Mouse (Mus musculus) kidney, embryonic 16.5 days (tissue): Measurements from ENCODE around the gene Gm20696. TPM values are rescaled to one million over a fixed set of nuclear protein-coding genes. Genes with fewer than 3 reads are reported as not detected.

Source experiments
- ATAC-seq: fragments of 200-750 bp; cut with Nextera tagmentation; 2 replicates; pipeline ENCODE4 v1.8.0; 2017; ENCODE audit warnings: moderate TSS enrichment; ENCODE audit not compliant: low FRiP score, low TSS enrichment
- H3K27ac ChIP-seq: fragments of 300-500 bp; sonication (generic); 2 replicates; pipeline ENCODE4 v1.5.1; 2014; ENCODE audit warnings: low read length
- H3K27me3 ChIP-seq: fragments of 300-500 bp; sonication (generic); 2 replicates; pipeline ENCODE4 v1.6.1; 2014; ENCODE audit warnings: low read length, control low read depth, mixed read lengths; ENCODE audit not compliant: insufficient read depth
- H3K36me3 ChIP-seq: fragments of 300-500 bp; sonication (generic); 2 replicates; pipeline ENCODE4 v1.6.1; 2014; ENCODE audit warnings: low read length, control low read depth, mixed read lengths; ENCODE audit not compliant: insufficient read depth
- H3K4me1 ChIP-seq: fragments of 300-500 bp; sonication (generic); 2 replicates; pipeline ENCODE4 v1.6.1; 2014; ENCODE audit warnings: low read length, control low read depth, mixed read lengths; ENCODE audit not compliant: insufficient read depth
- H3K4me2 ChIP-seq: fragments of 300-500 bp; sonication (generic); replicated peaks from 2 replicates; pipeline ENCODE4 v1.6.1; 2014; ENCODE audit warnings: low read depth, low read length
- H3K4me3 ChIP-seq: fragments of 300-500 bp; sonication (generic); 2 replicates; pipeline ENCODE4 v1.5.1; 2014; ENCODE audit warnings: mild to moderate bottlenecking, low read length
- H3K9ac ChIP-seq: fragments of 300-500 bp; sonication (generic); replicated peaks from 2 replicates; pipeline ENCODE4 v1.6.1; 2014; ENCODE audit warnings: low read length
- H3K9me3 ChIP-seq: fragments of 300-500 bp; sonication (generic); 2 replicates; pipeline ENCODE4 v1.6.1; 2016; ENCODE audit warnings: low read length, control low read depth
- WGBS: fragments of 180-500 bp; shearing (Covaris S2); extraction: QIAGEN DNeasy Blood & Tissue Kit; methylation state at CpG from one replicate; pipeline ENCODE4 v1.1.7; 2014; 5-methylcytosine and 5-hydroxymethylcytosine counted together
- polyA plus RNA-seq: library from polyadenylated mRNA; unstranded; fragments of >200 nt; fragmentation: Nextera tagmentation; extraction: Ambion mirVana; gene quantifications from 2 replicates; pipeline ENCODE4 v1.2.1, GENCODE M21; 2015

The Gm20696 gene
- polyA plus RNA-seq, 1 experiment from 2014 or later = 1.7 TPM

GRCm38 (mm10) chr6:99652341-99652740, 14.3 kb downstream of the Gm20696 start:
- Histone ChIP-seq H3K27ac (no peak overlapping the region), H3K9ac (no peak overlapping the region), H3K4me2 (no peak overlapping the region), H3K4me1 (no peaks in the 10 kb centered on the region), H3K36me3 (no peaks in the 10 kb centered on the region), H3K4me3 (no peak overlapping the region), H3K27me3 (no peaks in the 10 kb centered on the region), H3K9me3 (no peaks in the 10 kb centered on the region)
- ATAC-seq = no peak
- WGBS = 76% methylated on average over 2 of the region's 2 CpGs

- H3K4me2 ChIP-seq = no peak overlapping the region
- H3K9ac ChIP-seq = no peak overlapping the region
- 0 out of 2 replicates have a peak, but pooled peaks cover 5% of the 10 kb centered on the region for H3K36me3 ChIP-seq
- ATAC-seq = no peak
- H3K9me3 ChIP-seq = peaks cover 5% of the 10 kb centered on the region; the same call in 1 of the 2 replicates
- no peak overlapping the region for H3K27ac ChIP-seq
- H3K4me3 ChIP-seq = no peak overlapping the region
- H3K4me1 ChIP-seq = peaks cover 15% of the 10 kb centered on the region
- H3K27me3 ChIP-seq = no peaks in the 10 kb centered on the region
- 60% methylated on average over 2 of the region's 2 CpGs for WGBS
Measured at GRCm38 (mm10) chr6:99649307-99649706, 17.3 kb downstream of the Gm20696 start.

- Histone ChIP-seq H3K4me3 (no peak overlapping the region), H3K9ac (no peak overlapping the region), H3K36me3 (0 out of 2 replicates have a peak, but pooled peaks cover 5% of the 10 kb centered on the region), H3K27me3 (no peaks in the 10 kb centered on the region), H3K27ac (no peak overlapping the region), H3K9me3 (peaks cover 5% of the 10 kb centered on the region; the same call in 1 of the 2 replicates), H3K4me2 (0 out of 2 replicates have a peak overlapping the region, but pooled peaks have one; percentile 6), H3K4me1 (peaks cover 23% of the 10 kb centered on the region)
- ATAC-seq = peak; percentile 55; the same call in 1 of the 2 replicates
- WGBS = 44% methylated on average over 10 of the region's 10 CpGs
Measured at GRCm38 (mm10) chr6:99646344-99646743, 20.3 kb downstream of the Gm20696 start.

- Histone ChIP-seq H3K4me2 (no peak overlapping the region), H3K9ac (no peak overlapping the region), H3K27ac (peak overlapping the region; percentile 51; the same call in 1 of the 2 replicates), H3K4me1 (peaks cover 23% of the 10 kb centered on the region), H3K27me3 (no peaks in the 10 kb centered on the region), H3K4me3 (no peak overlapping the region), H3K9me3 (peaks cover 5% of the 10 kb centered on the region; the same call in 1 of the 2 replicates), H3K36me3 (0 out of 2 replicates have a peak, but pooled peaks cover 5% of the 10 kb centered on the region)
- 79% methylated on average over 5 of the region's 5 CpGs for WGBS
- no peak for ATAC-seq
Measured at GRCm38 (mm10) chr6:99644876-99645275, 21.7 kb downstream of the Gm20696 start.

GRCm38 (mm10) chr6:99644386-99644785, 22.2 kb downstream of the Gm20696 start:
- H3K9me3 ChIP-seq = peaks cover 5% of the 10 kb centered on the region; the same call in 1 of the 2 replicates
- 79% methylated on average over 5 of the region's 5 CpGs for WGBS
- H3K4me3 ChIP-seq = no peak overlapping the region
- H3K27me3 ChIP-seq = no peaks in the 10 kb centered on the region
- peak overlapping the region; percentile 51 for H3K27ac ChIP-seq
- H3K4me1 ChIP-seq = peaks cover 23% of the 10 kb centered on the region
- H3K9ac ChIP-seq = no peak overlapping the region
- ATAC-seq = no peak
- 0 out of 2 replicates have a peak, but pooled peaks cover 5% of the 10 kb centered on the region for H3K36me3 ChIP-seq
- no peak overlapping the region for H3K4me2 ChIP-seq

GRCm38 (mm10) chr6:99643439-99644199, 23.0 kb downstream of the Gm20696 start:
- H3K9ac ChIP-seq = no peak overlapping the region
- no peak overlapping the region for H3K4me2 ChIP-seq
- peak; percentile 65; the same call in 1 of the 2 replicates for ATAC-seq
- 0 out of 2 replicates have a peak, but pooled peaks cover 5% of the 10 kb centered on the region for H3K36me3 ChIP-seq
- no peak overlapping the region for H3K4me3 ChIP-seq
- H3K4me1 ChIP-seq = peaks cover 23% of the 10 kb centered on the region
- H3K9me3 ChIP-seq = peaks cover 5% of the 10 kb centered on the region; the same call in 1 of the 2 replicates
- H3K27ac ChIP-seq = peak overlapping the region; percentile 51; the same call in 1 of the 2 replicates
- no peaks in the 10 kb centered on the region for H3K27me3 ChIP-seq
- 49% methylated on average over 10 of the region's 10 CpGs for WGBS

GRCm38 (mm10) chr6:99637456-99637855, 29.1 kb downstream of the Gm20696 start:
- WGBS = 55% methylated on average over 4 of the region's 4 CpGs
- Histone ChIP-seq H3K27me3 (no peaks in the 10 kb centered on the region), H3K4me3 (no peak overlapping the region), H3K4me1 (no peaks in the 10 kb centered on the region), H3K4me2 (no peak overlapping the region), H3K9ac (no peak overlapping the region), H3K9me3 (no peaks in the 10 kb centered on the region), H3K36me3 (no peaks in the 10 kb centered on the region), H3K27ac (no peak overlapping the region)
- ATAC-seq = no peak

GRCm38 (mm10) chr6:99636801-99637200, 29.8 kb downstream of the Gm20696 start:
- Histone ChIP-seq H3K27ac (no peak overlapping the region), H3K4me3 (no peak overlapping the region), H3K4me2 (no peak overlapping the region), H3K4me1 (no peaks in the 10 kb centered on the region), H3K9ac (no peak overlapping the region), H3K36me3 (no peaks in the 10 kb centered on the region), H3K27me3 (no peaks in the 10 kb centered on the region), H3K9me3 (no peaks in the 10 kb centered on the region)
- WGBS = 60% methylated on average over 8 of the region's 8 CpGs
- no peak for ATAC-seq

GRCm38 (mm10) chr6:99636121-99636520, 30.5 kb downstream of the Gm20696 start:
- H3K4me1 ChIP-seq = no peaks in the 10 kb centered on the region
- no peak for ATAC-seq
- H3K9me3 ChIP-seq = no peaks in the 10 kb centered on the region
- no peak overlapping the region for H3K27ac ChIP-seq
- H3K4me2 ChIP-seq = no peak overlapping the region
- no peaks in the 10 kb centered on the region for H3K27me3 ChIP-seq
- H3K36me3 ChIP-seq = no peaks in the 10 kb centered on the region
- no peak overlapping the region for H3K4me3 ChIP-seq
- WGBS = 62% methylated on average over 9 of the region's 9 CpGs
- no peak overlapping the region for H3K9ac ChIP-seq
